Mouse (Mus musculus) spleen, embryonic (tissue): ENCODE measurements around the gene 1700122O11Rik.

Experiments used
- CTCF ChIA-PET: fragments of 350-600 bp; sonication (Branson Sonifier 250); formaldehyde crosslinking; loops from one replicate; lab custom pipeline; 2022; lab: Charles Lee

1700122O11Rik gene

DNA sequence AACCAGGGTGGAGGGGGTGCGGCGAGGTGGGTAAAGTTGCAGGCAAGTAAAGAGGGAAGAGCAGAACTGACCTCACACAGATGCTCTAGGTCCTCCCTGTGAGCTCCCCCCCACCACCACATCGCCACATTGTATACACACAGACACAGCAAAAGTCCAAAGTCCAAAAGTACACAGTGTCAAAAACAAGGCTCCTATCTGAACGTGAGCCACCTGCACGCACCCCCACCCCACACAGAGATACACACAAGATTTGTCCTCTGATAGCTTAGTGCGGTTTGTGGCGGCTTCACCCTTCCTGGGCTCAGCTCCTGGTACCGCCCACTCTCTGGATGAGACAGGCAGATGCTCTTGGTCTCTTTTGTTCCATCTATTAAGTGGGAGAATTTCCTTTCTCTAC is 50.0 kb downstream of the 1700122O11Rik start:
- CTCF ChIA-PET: no interaction called here
